Comparison of ENCODE assay signal across 8 mouse cellular contexts in genomic region chr1:119053402-119053841, GRCm38 (mm10). TPM values are rescaled to one million over a fixed set of nuclear protein-coding genes. Genes with fewer than 3 reads are reported as not detected.
DNase-seq lines count a peak whose midpoint lies in the region; ATAC-seq lines count a peak whose summit lies in the region.

Gli2 (minus strand) TSS chr1:119053619.

- peak within 1 kb of the TSS; percentile 85 for H3K9ac ChIP-seq in forebrain, embryonic 12.5 days
- H3K9ac ChIP-seq in heart, embryonic 15.5 days = peak within 1 kb of the TSS; percentile 56
- H3K9ac ChIP-seq in liver, embryonic 11.5 days (ENCODE audit: low read depth, low read length) = peak within 1 kb of the TSS; percentile 51

- under 1% methylated on average over 38 of the region's 42 CpGs for WGBS in forebrain, embryonic 12.5 days
- WGBS in heart, embryonic 15.5 days = under 1% methylated on average over 42 of the region's 42 CpGs
- under 1% methylated on average over 42 of the region's 42 CpGs for WGBS in liver, embryonic 11.5 days

- DNase-seq in kidney, postnatal 14 days = peak; percentile 83
- DNase-seq in liver, embryonic 11.5 days (ENCODE audit: low spot score) = peak; percentile 80
- peak; percentile 92 for DNase-seq in neural tube, embryonic 10.5 days (ENCODE audit: extremely low spot score, low spot score)
- peak; percentile 85 for DNase-seq in testis, postnatal 14 days (ENCODE audit: low spot score)

- peak within 1 kb of the TSS; percentile 83 for H3K4me2 ChIP-seq in forebrain, embryonic 12.5 days
- H3K4me2 ChIP-seq in heart, embryonic 15.5 days = peak within 1 kb of the TSS; percentile 96
- H3K4me2 ChIP-seq in liver, embryonic 11.5 days = peak within 1 kb of the TSS; percentile 86

- ATAC-seq in erythroblast, adult 5-6 weeks (replicated peaks; ENCODE audit: low FRiP score, poor library complexity, severe bottlenecking) = no peak
- peak; percentile 87 for ATAC-seq in forebrain, embryonic 12.5 days (ENCODE audit: low FRiP score)
- ATAC-seq in heart, embryonic 15.5 days (replicated peaks; ENCODE audit: insufficient number of reproducible peaks, insufficient read depth, low FRiP score, low read depth) = peak; percentile 80
- ATAC-seq in liver, embryonic 11.5 days (replicated peaks; ENCODE audit: low FRiP score) = peak; percentile 72

- peak within 1 kb of the TSS; percentile 18 for H3K4me3 ChIP-seq in erythroblast, embryonic 14.5 days (replicated peaks)
- peak within 1 kb of the TSS; percentile 57 for H3K4me3 ChIP-seq in forebrain, embryonic 12.5 days (replicated peaks)
- H3K4me3 ChIP-seq in heart, embryonic 15.5 days = peak within 1 kb of the TSS; percentile 63
- peak within 1 kb of the TSS; percentile 53 for H3K4me3 ChIP-seq in liver, embryonic 11.5 days (ENCODE audit: low read depth, low read length)

- peaks cover 72% of the 10 kb centered on the region for H3K27me3 ChIP-seq in erythroblast, embryonic 14.5 days (ENCODE audit: control insufficient read depth)
- peaks cover 37% of the 10 kb centered on the region for H3K27me3 ChIP-seq in forebrain, embryonic 12.5 days
- H3K27me3 ChIP-seq in heart, embryonic 15.5 days = peaks cover 61% of the 10 kb centered on the region
- peaks cover 66% of the 10 kb centered on the region for H3K27me3 ChIP-seq in liver, embryonic 11.5 days (replicated peaks; ENCODE audit: control insufficient read depth, insufficient read depth, low read length)

- H3K36me3 ChIP-seq in erythroblast, embryonic 14.5 days (ENCODE audit: control insufficient read depth) = no peaks in the 10 kb centered on the region
- no peaks in the 10 kb centered on the region for H3K36me3 ChIP-seq in forebrain, embryonic 12.5 days (replicated peaks)
- H3K36me3 ChIP-seq in heart, embryonic 15.5 days = no peaks in the 10 kb centered on the region
- no peaks in the 10 kb centered on the region for H3K36me3 ChIP-seq in liver, embryonic 11.5 days (ENCODE audit: control insufficient read depth, insufficient read depth, low read length)

- H3K27ac ChIP-seq in forebrain, embryonic 12.5 days = peak within 1 kb of the TSS; percentile 98
- peak within 1 kb of the TSS; percentile 75 for H3K27ac ChIP-seq in heart, embryonic 15.5 days
- peak within 1 kb of the TSS; percentile 64; the same call in 1 of the 2 replicates for H3K27ac ChIP-seq in liver, embryonic 11.5 days (ENCODE audit: low read depth, low read length)

- no peaks in the 10 kb centered on the region; the same call in 1 of the 2 replicates for H3K9me3 ChIP-seq in erythroblast, embryonic 14.5 days (ENCODE audit: control insufficient read depth, low read length)
- H3K9me3 ChIP-seq in forebrain, embryonic 12.5 days = no peaks in the 10 kb centered on the region
- H3K9me3 ChIP-seq in heart, embryonic 15.5 days (replicated peaks) = no peaks in the 10 kb centered on the region
- peaks cover 2% of the 10 kb centered on the region; the same call in 1 of the 2 replicates for H3K9me3 ChIP-seq in liver, embryonic 11.5 days (ENCODE audit: control insufficient read depth, low read length)

- no peaks in the 10 kb centered on the region for H3K4me1 ChIP-seq in erythroblast, embryonic 14.5 days (ENCODE audit: control insufficient read depth)
- peaks cover 63% of the 10 kb centered on the region for H3K4me1 ChIP-seq in forebrain, embryonic 12.5 days
- peaks cover 37% of the 10 kb centered on the region for H3K4me1 ChIP-seq in heart, embryonic 15.5 days (replicated peaks)
- peaks cover 3% of the 10 kb centered on the region; the same call in 1 of the 2 replicates for H3K4me1 ChIP-seq in liver, embryonic 11.5 days (replicated peaks; ENCODE audit: control insufficient read depth, insufficient read depth, low read length)

RNA-seq across cellular contexts. Expression of gene Gli2, which starts in this region (rescaled TPM):
- polyA plus RNA-seq in erythroblast, embryonic 14.5 days (2012) = not detected in 2 replicates
- not detected in 2 replicates for total RNA-seq in erythroblast, adult 5-6 weeks (2015; ENCODE audit: low replicate concordance)
- total RNA-seq in erythroblast, adult 5-6 weeks (2017; ENCODE audit: low replicate concordance) = not detected in 2 replicates
- polyA plus RNA-seq in forebrain, embryonic 12.5 days (2016; fragmentation: Nextera tagmentation; extraction: Ambion mirVana) = 10.8 and 11.4 TPM in 2 replicates
- polyA plus RNA-seq in heart, embryonic 15.5 days (2015; fragmentation: Nextera tagmentation; extraction: Ambion mirVana) = 3.6 and 3.9 TPM in 2 replicates
- 3.4 and 3.6 TPM in 2 replicates for polyA plus RNA-seq in liver, embryonic 11.5 days (2014; fragmentation: Nextera tagmentation; extraction: Ambion mirVana)
